Mouse (Mus musculus): ENCODE measurements around the gene Ell.

Gene Ell

DNA sequence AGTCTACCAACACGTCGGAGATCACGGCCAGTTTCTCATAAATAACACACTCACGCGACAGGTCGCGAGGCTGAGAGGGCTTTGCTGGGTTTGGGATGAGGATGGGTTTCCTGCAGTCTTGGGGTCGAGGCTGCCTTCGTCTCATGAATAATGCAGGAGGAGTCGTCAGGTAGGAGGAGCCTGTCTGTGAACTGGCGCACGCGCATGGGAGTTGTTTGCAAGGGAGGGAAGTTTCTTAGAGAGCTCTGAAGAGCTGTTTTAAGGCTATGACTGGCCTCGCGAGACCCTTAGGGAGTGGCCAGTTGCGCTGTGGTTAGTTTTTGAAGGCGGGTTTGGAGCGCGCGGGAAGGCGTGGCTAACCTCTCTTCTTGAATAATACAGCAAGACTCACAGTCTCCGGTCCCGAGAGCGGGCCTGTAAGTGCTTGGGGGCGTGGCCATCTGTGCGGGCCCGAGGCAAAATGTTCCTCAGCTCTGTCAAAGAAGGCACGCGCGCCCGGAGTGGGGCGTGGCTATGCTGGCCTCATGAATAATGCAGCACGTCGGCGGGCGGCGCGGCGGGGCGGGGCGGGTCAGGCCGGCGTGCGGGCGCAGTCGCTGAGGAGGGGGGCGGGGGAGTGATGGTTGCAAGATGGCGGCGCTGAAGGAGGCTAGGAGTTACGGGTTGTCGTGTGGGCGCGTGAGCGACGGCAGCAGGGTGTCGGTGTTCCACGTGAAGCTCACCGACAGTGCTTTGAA is at the start of gene Ell:
TSS of gene Ell (plus strand) at position 381 of the 737 bp plus-strand sequence.
- DNase-seq (ENCODE audit: extremely low spot score, low read depth, low spot score): peak; percentile 91

DNA sequence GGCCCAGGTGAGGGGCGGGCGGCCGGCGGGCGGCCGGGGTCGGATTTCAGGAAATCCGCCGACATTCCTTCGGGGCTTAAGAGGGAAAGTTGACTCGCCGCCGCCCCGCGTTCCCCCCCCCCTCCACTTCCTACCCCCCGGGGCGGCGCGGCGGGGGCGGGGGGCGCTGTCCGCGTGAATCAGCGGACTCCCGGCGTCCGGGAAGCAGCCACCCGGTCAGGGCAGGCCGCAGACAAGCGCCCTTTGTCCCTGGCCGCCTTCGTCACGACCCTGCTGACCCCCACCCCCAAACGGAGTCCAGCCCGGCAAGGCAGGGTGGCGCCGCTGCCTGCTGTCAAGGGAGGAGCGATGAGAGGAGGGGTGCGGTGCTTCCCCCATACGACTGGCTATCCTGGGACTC is 49.7 kb upstream of the Ell start:
- DNase-seq (ENCODE audit: extremely low spot score, low read depth, low spot score): no peak

DNA sequence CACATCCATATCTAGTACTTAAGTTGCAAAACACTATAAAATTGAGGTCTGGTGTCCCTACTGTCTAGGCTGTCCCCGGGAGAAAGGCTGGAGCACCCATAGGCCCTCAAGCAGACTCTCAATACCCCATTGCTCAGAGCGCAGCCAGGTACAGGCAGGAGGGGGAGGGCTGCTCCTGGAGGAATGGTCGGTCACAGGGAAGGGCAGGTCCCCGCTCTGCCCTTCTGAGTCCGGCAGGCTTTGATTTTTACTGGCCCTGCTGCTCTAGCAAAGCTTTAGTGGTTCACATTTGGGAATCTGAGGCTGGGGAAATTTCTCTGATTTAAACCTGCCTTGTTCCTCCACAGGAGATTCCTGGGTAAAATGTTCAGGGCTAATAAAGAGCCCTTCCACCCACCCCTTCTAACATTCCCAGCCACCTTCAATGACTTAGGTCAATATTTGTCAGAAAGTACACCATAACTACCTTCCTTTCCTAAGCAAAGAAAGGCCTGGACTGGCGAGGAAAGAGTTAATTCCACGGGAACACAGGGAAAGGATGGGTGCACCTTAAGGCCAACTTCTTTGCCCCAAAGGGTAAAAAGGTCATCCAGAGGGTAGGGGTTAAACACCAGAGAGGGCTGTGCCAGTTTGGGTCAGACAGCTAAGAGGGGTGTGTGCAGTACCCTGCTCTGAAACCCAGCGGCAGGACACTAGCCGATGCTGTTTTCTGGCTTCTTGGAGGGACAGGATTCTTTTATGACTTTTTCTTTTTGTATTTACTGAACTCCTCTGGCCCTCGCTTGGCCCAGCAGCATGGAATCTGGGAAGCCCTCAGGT is 49.0 kb upstream of the Ell start:
- DNase-seq (ENCODE audit: extremely low spot score, low read depth, low spot score): no peak

DNA sequence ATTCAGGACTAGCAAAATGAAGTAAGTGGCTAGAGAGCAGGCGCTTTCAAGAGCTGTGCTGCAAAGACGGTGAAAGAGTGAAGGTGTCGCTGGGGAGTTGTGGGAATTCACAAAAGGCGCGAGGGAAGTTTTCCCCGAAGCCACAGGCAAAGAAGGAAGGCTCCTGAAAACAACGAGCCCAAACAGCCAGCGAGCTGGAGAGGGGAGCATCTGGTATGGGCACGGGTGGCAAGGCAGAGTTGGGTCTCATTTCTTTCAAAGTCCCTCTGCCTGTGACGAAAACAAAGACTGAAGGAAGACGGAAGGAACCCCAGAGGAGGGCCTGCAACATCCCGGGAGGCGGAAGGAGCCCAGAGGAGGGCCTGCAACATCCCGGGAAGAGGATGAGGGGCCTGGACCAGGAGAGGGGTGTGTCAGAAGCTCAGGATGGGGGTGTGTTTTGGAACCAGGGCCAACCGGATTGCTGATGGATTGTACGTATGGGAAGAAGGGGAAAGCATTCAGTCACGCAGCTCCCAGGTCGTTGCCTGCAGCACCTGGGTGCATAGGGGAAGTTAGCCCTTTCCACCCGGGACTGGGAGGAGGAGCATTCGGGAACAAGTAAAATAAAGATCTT is 48.3 kb upstream of the Ell start:
- no peak for DNase-seq (ENCODE audit: extremely low spot score, low read depth, low spot score)

DNA sequence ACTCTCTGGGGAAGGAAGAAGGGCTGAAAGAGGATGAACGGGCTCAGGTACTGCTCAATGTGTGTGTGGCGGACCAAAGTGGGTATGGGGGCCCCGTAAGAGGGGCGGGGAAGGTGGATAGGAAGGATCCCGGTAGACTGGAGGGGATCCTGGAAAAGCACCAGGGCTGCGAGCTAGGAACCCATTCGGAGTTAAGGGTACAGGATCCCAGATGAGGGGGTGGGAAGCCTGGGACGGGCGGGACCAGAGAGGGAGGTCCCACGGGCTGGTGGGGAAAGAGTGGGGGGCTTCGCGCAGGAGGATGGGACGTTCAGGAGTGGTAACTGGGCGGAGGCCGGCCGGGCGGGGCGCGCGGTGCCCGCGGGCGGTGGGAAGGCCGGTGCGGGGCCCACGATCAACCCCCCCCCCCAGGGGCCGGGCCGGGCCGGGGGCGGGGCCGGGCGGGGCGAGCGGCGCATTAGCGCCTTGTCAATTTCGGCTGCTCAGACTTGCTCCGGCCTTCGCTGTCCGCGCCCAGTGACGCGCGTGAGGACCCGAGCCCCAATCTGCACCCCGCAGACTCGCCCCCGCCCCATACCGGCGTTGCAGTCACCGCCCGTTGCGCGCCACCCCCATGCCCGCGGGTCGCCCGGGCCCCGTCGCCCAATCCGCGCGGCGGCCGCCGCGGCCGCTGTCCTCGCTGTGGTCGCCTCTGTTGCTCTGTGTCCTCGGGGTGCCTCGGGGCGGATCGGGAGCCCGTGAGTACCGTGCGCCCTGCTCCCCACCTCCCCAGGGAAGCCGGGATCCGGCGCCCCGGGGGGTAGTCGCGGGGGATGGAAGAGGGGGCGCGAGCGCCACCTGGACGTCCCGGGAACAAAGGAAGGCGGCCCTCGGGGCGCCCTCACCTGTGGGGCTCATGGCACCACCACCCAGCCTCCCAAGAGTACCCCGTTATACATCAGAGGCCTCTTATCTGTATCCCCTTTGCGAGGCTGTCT is 46.3 kb upstream of the Ell start, which contains the start of gene Crlf1:
TSS of gene Crlf1 (plus strand) at position 495 of the 977 bp plus-strand sequence.
- no peak for DNase-seq (ENCODE audit: extremely low spot score, low read depth, low spot score)

DNA sequence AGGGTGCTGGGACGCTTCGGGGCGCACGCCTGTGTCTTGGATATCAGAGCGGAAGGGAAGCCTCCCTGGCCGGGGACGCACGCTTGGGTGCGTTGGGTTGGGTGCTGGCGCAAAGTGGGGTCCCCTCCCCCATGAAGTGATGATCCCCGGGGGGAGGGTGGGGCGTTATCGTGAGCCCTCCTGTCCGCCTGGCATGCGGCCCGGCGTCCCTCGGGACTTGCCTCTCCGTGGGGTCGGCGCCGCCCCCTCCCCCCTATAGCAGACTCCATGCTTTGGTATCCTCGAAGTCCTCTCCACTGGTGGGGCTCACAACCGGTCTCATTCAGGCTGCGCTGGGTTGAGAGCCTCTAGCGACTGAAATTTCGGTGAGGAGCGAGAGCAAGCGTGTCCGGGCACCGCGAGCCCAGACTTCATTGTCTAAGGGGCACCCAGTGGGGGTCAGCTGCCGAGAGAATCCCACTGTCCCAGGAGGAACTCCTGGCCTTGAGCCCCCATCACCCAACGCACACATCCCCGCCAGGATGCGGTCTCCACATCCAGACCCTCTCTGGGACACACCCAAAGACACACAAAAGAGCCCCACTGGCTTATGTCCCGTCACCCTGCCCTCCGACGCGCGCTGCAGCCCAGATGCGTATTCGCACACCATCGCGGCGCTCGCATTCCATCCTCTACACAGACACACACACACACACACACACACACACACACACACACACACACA is 45.4 kb upstream of the Ell start:
- DNase-seq (ENCODE audit: extremely low spot score, low read depth, low spot score): no peak

DNA sequence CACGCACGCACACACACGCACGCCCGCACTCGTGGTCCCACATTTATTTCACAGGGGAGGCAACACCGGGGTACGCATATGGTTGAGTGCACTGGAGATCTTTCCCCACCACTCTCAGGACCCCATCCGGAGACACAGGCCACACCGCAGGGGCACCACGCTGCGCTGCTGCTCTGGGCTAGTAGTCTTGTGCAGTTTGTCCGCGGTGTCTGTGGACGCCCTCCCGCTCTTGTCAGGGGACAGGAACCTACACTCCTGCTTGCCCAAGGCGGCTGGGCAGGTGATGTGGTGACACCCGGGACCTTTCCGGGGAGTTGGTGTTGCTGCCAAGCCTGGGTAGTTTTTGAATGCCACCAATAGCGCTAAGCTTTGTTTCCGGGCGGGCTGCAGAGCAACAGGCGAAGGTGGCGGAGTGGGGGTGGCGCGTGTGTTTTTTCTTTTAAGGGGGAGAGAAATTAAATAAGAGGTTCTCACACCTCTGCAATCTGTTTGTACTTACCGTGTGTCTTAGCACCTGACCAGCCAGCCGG is 44.8 kb upstream of the Ell start:
- no peak for DNase-seq (ENCODE audit: extremely low spot score, low read depth, low spot score)

DNA sequence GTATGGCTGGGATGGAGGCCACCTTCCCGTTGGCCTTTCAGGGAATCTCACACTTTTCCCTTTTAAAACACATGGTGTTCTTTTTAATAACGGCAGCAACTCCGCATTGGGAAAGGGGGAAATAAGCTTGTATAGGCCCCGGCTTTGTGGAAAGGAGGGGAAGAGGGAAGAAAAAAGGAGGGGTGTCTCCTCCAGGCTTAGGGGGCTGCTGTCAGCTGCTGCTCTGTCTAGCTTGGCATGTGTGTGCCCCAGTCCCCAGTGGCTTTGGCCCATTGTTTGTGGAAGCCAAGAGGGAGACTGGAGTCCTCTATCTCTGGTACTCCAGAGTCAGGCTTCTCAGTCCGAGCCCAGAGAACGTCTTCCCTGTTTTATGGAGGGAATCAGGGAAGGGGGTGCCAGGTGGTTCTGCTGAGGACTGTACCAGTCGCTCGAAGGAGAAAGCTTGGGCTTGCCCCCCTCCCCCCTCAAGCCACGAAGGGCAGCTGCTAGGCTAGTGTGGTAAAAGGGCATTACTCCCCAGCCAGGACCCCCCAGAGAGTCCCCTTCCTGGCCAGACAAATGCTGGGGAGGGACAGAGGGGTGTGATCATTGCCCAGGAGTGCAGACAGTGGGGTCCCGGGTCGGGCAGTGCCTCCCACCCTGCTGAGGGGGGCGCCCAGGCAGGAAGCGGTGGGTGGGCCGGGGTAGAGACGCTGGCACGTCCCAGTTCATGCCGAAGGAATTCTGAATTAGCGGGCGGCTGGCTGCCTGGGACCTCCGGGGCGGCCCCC is 44.1 kb upstream of the Ell start:
- no peak for DNase-seq (ENCODE audit: extremely low spot score, low read depth, low spot score)

DNA sequence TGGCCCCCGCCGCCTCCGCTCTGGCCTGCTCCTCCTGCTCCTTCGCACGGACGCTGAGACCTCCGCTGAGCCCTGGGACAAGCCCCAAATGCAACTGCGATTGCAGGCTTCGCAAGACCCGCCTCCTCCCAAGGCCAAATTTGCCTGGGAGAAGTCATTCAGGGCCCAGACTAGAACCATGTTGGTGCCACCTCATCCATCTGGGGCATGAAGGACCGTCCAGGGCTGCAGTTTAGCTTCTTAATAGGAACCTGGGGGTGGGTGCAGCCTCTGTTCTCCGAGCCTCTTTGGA is 43.5 kb upstream of the Ell start:
- DNase-seq (ENCODE audit: extremely low spot score, low read depth, low spot score): no peak

DNA sequence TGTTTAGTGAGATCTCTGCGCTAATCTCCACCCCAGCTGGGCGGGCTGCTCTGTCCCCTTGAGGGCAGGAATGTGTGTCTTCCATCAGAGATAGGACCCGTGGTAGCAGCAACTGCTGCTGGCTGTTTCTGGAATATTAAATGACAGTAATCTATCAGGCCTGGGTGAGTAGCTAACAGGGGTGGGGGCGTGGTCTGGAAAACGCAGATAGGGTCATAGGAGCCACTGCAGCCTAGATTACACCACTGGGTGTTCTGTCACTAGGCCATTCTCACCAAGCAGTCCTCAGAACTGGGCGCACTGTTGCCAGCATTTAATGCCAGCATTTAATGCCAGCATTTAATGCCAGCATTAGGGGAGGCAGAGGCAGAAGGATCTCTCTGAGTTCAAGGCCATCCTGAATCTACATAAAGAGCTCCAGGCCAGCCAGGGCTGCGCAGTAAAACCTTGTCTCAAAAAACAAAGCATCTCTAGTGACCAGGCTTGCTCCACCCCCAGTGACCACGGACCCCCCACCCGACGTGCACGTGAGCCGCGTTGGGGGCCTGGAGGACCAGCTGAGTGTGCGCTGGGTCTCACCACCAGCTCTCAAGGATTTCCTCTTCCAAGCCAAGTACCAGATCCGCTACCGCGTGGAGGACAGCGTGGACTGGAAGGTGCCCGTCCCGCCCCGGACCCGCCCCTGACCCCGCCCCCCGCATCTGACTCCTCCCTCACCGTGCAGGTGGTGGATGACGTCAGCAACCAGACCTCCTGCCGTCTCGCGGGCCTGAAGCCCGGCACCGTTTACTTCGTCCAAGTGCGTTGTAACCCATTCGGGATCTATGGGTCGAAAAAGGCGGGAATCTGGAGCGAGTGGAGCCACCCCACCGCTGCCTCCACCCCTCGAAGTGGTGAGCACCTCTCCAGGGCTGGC is 38.6 kb upstream of the Ell start:
- no peak for DNase-seq (ENCODE audit: extremely low spot score, low read depth, low spot score)

DNA sequence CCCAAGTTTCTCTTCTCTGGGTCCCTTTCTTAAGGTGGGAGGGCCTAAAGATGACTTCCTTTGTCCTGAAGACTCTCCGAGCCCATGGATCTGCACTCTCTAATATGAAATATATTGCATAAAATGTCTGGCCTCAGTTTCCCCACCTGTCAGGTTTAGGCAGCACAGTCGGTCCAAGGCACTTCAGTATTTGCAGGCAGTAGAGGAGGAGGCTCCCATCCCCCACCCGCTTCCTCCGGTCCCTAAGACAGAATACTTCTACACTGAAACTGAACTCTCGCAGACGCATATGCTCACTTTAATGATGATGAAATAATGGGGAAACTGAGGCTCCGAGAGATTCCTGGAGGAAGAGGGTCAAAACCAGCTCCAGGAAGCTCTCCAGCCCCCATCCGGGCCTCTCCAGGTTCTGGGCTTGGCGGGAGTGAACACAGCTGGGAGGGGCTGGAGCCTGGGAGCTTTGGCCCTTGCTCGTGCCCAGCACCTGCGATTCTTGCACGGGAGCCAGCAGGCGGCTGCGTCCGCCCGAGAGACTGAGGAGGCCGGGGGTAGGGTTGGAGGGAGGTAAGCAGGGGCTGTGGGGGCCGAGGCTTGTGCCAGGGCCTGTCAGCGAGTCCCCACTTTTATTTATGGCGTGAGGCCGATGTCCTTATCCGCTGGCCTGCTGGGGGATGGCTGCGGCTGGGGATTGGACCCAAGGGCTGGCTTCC is 37.3 kb upstream of the Ell start:
- DNase-seq (ENCODE audit: extremely low spot score, low read depth, low spot score): no peak

DNA sequence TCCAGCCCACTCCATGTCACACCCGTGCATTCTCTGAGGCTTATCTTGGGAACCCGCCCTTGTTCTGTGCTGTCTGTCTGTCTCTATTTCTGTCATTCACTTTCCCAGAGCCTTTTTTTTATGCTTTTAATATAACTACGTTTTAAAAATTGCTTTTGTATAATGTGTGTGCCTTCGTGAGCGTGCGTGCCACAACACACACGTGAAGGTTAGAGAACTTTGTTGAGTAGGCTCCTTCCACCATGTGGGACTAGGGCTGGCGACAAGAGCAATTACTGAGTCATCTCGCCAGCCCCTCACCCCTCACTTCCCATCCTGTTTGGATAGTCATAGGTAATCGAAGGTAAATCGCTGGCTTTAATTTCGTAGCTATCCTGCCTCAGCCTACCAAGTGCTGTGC is 36.7 kb upstream of the Ell start:
- no peak for DNase-seq (ENCODE audit: extremely low spot score, low read depth, low spot score)

DNA sequence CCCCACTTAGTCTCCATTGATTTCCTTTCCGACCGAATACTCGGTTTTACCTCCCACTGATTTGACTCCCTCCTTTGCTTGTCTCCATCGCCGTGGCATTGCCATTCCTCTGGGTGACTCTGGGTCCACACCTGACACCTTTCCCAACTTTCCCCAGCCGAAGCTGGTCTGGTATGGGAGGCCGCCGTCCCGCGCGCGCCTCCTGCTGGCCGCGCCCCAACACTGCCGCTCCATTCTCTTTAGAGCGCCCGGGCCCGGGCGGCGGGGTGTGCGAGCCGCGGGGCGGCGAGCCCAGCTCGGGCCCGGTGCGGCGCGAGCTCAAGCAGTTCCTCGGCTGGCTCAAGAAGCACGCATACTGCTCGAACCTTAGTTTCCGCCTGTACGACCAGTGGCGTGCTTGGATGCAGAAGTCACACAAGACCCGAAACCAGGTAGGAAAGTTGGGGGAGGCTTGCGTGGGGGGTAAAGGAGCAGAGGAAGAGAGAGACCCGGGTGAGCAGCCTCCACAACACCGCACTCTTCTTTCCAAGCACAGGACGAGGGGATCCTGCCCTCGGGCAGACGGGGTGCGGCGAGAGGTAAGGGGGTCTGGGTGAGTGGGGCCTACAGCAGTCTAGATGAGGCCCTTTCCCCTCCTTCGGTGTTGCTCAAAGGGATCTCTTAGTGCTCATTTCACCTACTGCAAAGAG is 36.1 kb upstream of the Ell start:
- DNase-seq (ENCODE audit: extremely low spot score, low read depth, low spot score): no peak

DNA sequence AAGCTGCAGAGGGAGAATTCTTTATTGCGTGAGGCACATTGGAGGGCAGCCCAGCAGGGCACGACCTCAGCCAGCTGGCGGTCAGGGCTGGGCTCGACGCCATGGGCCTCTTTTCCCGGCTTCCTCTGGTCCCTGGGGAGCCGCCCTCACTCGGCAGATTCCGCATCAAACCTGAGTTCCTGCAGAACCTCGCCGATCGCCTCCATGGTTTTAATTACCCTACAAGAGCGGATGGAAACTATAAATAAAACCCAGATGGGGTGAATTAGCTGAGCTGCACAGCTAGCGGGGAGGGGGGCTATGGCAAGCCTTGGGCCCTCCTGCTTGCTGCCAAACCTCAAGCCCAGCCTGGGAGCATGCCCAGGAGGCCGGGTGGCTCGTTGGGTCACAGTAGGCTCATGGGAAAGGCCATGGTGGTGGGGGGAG is 35.0 kb upstream of the Ell start:
- DNase-seq (ENCODE audit: extremely low spot score, low read depth, low spot score): no peak

DNA sequence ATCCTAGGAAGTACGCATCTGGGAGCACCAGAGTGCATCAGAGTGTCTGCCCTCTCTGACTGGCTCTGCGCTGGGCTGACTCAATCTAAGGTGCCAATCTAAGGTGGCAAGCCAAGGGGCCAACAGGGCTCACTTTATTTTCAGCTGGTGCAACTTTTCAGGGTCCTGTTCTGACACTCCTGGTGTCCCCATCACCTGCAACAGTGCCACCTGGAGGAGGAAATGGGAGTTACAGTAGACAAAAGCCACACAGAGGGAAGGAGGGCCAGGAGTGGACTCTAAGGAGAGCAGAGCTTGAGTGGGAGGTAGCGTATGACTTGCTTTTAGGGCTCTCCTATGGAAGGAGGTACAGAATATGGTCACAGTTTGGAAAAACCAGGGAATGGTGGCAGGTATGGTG is 34.4 kb upstream of the Ell start:
- DNase-seq (ENCODE audit: extremely low spot score, low read depth, low spot score): no peak

DNA sequence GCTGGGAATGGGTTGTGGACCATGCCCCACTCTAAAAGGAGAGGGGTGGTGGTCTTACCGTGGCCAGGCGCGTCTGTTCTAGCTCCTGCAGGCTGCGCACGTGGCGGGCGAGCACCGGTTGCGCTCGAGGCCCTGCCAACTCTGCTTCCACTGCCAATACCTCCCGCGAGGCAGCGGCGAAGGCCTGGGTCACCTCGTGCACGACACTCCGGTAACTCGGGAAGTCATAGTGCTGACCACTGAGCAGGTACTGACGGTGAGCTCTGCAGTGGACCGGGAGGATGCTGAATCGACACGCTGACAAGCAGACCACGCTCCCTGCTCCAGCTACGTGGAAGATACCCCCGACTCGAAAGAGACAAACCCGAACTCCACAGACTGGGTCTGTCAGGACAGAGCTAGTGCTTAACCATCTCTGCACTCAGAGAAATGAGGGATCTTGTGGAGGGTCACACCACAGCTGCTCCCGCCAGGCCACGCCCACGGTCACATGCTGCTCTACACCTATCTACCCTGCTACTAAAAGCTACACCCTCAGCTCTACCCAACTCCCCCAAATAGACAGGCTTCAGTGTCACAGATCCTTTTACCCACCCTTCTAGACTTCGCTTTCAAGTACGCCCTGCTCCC is 33.4 kb upstream of the Ell start:
- DNase-seq (ENCODE audit: extremely low spot score, low read depth, low spot score): no peak

Measured in hindlimb bud, embryonic 11.5 days (tissue).